Mouse (Mus musculus) heart, postnatal 0 days (tissue): ENCODE data around the gene Vwa2.

Experiments used
- CTCF ChIP-seq: IDR thresholded peaks from 2 replicates; pipeline ENCODE4 v1.5.1; 2016; ENCODE audit warnings: antibody characterized with exemption, control low read depth, low read depth
- EP300 ChIP-seq: IDR thresholded peaks from 2 replicates; pipeline ENCODE4 v1.6.1; 2016; ENCODE audit warnings: antibody characterized with exemption, low read depth

GRCm38 (mm10) chr19:56940507-56940906, 66.5 kb downstream of the Vwa2 start:
- no peak for TF ChIP-seq CTCF
- TF ChIP-seq EP300, result no peak
